Mouse (Mus musculus) layer of hippocampus, postnatal 36 days (tissue): ENCODE data around the gene Efna1. TPM values are rescaled to one million over a fixed set of nuclear protein-coding genes. Genes with fewer than 3 reads are reported as not detected.
A peak's percentile ranks its signal among the peaks of the same experiment; 100 is the strongest.

Source experiments
- DNase-seq, 2 experiments: peaks; one replicate each; pipeline ENCODE4 v3.0.0; 2022
- total RNA-seq, 2 experiments: library from RNA; stranded (reverse); gene quantifications; 2 replicates each; pipeline ENCODE4 v1.2.3; 2021

The Efna1 gene
- total RNA-seq, 2 experiments from 2014 or later = 8.8 to 9.9 TPM

DNA sequence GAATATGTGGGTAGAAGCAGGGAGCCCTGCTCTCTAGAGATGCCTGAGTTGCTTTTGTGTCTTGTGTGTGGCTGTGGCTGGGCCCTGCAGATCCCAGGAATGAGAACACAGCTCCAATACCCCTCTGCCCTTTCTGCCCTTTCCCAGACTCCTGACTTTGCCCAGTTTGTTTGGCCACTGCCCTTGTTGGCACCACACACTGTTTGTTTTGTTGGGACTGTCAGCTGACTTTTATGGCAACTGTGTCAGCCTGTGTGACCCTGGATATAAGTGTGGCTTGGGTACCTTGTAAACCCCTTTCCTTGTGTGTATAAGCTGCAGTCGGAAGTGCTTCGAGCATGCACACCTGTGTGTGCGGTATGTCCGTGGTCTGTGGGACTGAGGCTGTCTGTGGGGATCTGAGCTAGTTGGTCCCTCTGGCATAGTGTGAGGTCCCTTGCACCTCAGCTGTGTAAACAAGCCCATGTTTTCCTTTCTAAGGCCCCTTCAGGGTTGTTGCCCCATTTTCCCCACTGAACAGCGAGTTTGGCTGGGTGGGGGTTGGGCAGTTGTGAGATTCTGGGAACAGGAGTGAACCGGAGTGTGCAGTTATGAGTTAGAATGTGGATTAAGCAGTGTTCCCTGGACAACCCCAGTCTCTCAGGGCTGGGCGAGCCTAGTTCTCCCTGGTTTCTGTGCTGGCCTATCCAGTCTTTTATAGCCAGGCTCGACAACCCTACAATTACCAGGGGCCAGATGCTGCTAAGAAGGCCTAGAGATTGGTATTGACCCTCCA, 24.8 kb upstream of the Efna1 start:
- DNase-seq = no peak

DNA sequence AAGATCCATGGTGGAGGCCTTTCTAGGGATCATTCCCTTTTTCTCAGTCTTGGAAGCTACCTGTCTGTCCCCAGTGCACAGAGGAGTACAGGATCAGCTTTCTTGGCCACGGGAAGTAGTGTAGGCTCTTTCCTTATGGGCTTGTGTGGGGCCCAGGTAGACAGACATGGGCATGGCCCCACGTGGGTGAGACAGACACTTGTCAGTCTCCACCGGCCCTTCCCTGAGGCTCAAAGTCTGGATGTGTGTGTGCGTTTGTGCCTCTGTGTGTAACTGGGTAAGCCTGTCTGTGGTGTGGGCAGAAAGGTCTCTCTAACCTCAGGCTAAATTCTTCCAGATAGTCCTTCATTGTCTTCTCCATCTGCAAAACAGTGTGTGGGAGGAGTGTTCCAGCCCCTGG, 24.2 kb upstream of the Efna1 start:
- DNase-seq = no peak

DNA sequence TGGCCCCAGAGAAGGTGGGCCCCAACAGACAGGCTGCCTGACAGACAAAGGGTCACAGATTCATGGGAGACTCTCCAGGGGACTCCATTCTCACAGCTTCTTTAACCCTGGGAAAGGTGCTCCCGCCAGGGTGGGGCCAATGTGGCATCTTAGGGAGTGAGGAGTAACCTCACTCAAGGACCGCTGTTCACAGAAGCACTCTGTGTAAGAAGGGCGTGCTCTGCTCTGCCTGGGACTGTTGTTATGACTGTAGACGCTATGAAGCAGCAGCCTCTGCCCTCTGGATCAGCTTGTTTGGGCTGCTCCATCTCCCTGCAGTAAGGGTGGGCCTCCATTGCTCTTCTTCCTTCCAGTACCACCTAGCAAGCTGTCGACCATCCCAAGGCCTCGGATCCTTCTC, 23.5 kb upstream of the Efna1 start:
- DNase-seq = no peak

DNA sequence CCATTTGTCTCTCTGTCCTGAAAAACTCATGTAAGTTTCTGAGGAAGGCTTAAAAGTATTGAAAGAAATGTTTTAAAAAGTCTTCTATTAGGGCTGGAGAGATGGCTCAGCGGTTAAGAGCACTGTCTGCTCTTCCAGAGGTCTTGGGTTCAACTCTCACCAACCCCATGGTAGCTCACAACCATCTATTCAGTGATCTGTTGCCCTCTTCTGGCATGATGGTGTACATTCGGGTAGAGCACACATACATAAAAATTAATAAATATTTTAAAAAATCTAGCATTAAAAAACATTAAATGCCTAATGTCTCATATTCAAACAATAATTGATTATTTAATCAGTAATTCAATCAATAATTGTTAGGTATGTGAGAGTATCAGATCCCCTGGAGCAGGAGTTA, 19.6 kb upstream of the Efna1 start:
- no peak for DNase-seq

DNA sequence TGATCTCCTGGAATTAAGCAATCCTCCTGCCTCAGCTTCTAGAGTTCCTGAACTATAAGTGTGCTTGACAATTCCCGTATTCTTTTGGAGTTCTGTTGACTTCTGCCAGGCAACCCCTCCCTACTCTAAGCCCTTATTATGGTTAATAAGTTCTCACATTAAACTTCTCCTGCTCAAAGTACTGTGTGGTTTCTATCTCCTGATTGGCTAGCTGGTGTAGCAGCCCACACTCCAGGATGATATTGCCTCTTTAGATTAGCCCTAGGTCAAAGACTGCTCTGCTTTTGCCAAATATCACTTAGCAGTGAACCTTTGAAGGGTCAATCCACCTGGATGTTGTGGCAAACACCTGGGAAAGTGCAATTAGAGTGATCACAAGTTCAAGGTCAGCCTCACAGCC, 19.1 kb upstream of the Efna1 start:
- DNase-seq = no peak

DNA sequence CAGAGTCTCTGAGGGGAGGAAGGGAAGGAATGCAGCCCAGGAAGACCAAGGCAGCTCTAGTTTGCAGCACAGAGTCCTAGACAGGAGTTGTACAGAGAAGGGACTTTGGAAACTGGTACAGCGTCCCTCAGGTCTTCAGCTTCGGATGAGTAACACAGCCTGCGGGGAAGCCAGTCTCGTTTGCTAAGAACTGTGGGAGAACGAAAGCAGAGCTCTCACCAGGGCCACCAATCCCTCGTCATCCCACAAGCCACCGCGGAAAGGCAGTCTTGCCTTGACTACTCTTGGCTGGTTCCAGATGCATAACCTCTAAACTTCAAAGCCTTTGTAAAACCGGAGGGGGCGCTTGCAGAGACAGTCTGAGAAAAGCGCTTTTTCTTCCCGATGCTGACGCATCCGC, 18.6 kb upstream of the Efna1 start:
- no peak for DNase-seq

DNA sequence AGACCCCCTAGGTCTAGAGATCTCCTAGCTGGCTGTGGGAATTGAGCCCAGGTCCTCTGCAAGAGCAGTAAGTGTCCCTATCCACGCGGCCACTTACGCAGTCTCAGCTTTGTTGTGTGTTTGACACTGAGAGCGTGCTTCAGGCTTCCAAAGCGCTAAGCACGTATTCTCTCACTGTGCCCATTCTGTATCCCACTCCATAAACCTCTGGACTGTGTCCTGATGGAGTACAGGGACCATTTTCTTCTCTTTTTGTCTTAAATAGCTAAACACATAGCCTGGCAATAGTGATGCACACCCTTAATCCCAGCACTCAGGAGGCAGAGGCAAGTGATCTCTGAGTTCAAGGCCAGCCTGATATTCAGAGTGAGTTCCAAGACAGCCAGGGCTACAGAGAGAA, 18.0 kb upstream of the Efna1 start:
- no peak for DNase-seq

DNA sequence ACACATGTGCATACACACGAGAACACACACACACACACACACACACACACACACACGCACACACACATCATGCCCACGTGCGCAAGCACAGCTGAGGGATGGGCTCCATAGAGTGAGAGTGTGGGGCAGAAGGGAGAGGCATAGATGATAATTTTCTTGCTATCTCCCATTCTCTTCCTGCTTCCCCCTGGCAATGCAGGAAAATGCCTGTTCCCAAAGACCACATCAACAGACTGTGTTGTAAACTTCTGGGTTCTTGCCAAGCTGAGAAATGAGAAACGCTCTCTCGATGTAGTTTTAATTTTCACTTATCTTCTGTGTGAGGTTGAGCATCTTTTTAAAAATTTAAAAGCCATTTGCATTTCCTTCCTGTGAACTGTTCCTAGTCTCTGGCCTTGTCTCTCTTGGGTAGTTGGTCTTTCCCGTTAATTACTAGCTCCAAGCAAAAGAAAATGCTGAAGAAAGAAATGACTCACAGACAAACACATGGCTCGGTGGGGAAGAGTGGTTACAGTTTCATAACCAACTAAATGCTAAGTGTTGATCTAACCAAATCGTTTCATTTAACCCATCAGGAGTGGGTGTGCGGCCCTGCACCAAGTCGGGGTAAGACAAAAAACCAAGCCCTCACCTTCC, 15.9 kb upstream of the Efna1 start:
- no peak for DNase-seq

DNA sequence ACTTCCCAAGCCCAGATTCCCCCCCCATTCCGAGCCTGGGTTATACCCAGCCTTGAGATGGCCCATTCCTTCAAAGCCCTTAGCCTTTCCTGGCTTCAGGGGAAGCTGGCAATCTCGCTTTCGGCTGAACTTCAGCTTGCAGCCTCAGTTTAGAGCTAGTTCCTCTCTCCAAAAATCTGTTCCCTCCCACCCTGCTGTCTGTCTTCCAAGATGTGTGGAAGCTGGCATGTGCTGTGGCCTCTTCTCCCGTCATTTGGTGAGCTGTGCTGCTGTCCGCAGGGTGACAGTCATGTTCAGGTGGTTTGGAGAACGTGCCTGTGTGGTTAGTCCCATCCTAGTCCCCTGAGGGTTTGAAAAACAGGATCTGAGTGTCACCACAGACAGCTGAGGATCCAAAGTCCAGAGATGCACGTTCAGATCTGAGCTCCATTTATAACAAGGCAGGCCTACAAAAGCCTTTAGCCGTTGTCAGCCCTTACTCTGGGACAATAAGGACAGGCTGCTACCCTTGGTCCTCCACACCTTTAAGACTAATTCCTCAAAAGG, 14.8 kb upstream of the Efna1 start:
- DNase-seq = peak in 1 of 2 experiments; percentile 50

DNA sequence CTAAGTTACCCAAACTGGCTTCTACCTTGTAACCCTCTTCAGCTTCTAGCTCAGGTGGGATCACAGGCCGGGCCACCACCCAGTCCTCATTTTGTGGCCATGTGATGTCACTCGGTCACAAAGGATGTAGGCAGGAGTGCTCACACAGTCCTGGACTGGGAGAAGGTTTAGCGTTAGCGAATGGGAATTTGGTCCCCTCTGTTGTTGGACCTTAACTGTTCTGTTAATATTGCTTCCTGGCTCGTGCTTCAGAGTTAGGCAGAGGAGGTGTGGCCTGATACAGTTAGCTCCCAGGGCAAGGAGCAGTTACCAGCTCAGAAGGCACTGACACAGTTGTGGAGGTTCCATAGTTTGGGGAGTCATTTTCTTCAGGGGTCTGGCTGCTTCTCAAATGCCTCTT, 13.3 kb upstream of the Efna1 start:
- no peak for DNase-seq

DNA sequence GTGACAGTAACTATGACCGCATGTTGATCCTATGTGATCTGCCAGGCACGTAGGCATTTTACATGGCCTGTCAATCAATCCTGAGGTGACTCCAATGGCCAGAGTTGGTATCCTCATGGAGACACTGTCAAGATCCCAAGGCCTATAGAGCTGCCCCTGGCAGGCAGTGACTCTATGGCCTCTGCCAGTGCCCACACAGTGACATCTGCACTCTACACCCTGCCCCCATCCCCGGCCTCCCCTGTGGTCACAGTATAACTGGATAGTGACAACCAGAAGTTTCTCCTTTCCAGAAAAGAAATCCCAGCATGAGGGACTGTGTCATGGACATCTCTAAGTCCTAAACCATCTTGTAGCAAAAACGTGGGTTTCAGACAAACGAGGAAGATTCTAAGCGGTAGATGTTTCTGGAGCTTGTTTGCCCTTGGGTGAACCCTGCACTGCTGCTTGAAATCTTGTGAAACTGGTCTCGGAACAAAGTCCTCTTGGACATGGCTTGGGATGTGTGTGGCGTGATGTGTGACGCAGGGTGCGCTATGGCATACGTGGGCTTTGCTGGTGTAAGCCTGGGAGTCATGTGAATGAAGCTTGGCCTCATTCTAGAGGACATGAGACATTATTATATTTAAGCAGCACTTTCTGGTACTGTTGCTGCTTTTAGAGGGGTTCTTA, 12.4 kb upstream of the Efna1 start:
- no peak for DNase-seq

DNA sequence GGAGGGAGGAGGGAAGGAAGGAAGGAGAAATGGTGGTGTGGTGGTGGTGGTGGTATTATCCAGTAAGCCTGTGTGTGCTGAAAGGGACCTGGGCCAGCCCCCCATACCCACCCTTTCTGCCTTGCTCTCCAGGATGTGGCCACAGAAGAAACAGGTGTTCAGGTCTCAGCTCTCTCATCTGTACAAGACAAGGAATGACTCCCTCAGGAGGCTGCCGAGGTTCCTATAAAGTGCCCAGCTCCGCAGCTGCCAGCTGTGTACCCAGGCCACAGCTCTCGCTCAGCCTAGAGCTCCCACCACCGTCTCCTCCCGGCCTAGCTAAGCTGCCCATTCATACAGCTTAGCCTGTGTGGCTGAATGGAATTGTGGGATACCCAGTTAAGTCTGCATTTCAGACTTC, 11.4 kb upstream of the Efna1 start:
- DNase-seq = no peak

DNA sequence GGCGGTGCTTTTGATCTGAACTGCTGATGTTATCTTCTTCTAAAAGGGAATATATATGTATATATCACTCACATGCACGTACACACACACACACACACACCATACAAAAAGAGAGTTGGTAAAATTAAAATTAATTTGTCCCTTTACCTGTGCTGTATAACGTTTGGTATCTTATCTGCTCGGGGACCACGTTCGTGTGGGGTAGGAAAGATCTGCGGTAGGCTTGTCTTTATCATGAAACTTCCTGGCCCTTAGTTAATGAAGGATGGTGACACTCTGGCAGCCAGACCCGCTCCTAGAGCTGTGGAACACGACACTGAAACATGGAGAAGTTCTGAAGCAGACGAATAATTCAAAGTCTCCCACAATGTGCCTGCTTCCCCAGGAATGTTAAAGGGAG, 10.9 kb upstream of the Efna1 start:
- no peak for DNase-seq

DNA sequence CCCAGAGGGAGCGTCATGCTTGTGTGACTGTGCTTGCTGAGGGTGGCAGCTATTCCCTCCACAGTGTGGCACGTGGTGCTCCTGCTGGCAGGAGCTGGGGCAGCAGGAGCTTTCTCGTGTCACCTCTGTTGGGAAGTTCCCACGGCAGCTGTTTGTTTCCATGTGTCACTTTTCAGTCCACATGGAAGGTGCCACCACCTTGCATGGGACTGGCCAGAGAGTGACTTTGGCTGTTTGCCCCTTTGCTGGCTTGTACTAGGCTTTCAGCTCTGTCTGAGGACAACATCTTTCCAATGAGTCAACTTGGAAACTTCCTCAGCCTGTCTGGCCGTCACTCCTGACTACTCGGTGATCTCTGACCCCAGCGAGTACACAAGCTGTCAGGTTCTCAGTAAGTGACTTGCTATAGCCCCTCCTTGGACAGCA, 7.6 kb upstream of the Efna1 start:
- DNase-seq = no peak

DNA sequence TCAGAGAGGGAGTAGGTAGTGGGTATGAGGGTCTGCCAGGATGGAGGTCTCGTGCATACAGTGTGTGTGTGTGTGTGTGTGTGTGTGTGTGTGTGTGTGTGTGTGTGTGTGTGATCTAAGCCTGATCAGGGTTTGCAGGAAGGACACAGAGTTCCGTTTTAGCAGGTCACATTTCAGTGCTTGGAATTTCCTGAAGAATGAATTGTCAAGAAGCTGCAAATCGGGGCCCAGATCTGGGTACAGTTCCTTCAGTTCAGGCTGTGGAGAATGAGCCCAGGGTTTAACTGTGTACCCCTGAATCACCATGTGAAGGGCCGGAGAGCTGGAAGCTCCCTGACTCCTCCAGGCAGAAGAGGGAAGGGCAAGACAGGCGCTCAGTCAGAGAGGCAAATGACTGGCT, 6.3 kb upstream of the Efna1 start:
- DNase-seq = no peak

DNA sequence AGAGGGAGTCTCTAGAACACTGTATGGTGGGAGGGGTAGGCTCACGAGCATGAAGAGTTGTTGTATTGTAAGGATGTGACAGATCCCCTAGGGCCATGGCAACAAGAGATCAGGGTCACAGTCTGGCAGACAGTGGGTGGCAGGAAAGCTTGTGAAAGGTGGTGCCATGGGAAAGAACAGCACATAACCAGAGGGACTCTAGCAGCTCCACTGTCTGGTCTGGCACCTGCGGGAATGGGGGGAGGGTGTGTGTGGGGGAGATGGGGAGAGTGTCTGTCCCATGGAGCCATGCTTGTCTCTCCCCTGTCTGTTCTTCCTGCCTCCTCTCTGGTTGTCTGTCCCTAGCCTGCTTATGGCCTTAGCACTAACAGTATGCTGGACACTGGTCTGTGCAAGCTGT, 4.6 kb upstream of the Efna1 start:
- no peak for DNase-seq

DNA sequence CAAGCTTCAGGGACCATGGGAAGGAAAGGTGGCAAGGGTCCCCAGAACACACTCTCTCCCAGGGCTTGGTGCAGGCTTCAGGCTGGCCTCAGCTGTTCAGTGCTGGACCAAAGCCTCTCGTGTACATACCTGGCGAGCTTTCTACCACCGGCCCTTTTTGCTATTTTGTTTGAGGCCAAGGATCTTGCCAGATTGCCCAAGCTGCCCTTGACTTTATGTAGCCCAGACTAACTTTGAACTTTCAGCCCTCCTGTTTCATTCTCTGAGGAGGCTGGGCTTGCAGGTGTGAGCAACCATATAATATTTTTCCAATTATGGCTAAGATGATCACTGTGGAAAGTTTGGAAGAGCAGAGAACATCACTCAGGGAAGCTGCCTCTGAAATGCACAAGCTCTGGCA, 3.3 kb upstream of the Efna1 start:
- DNase-seq = no peak

DNA sequence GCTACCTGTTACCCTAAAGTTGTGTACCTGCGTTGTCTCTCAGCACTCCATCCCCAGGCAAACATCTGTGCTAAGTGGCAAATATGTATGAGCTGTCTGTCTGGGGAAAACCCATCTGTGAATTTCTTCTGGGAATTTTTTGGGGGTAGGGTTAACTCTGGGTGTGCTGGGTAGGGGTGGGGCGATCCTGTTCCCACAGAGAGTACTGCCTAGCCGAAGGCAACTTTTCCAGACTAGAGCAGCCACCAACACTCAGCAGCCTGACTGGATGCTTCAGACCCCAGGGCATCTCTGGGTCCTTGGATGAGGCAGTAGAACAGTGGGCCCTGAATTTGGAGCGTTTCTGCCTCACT, 1.3 kb upstream of the Efna1 start:
- DNase-seq = no peak

DNA sequence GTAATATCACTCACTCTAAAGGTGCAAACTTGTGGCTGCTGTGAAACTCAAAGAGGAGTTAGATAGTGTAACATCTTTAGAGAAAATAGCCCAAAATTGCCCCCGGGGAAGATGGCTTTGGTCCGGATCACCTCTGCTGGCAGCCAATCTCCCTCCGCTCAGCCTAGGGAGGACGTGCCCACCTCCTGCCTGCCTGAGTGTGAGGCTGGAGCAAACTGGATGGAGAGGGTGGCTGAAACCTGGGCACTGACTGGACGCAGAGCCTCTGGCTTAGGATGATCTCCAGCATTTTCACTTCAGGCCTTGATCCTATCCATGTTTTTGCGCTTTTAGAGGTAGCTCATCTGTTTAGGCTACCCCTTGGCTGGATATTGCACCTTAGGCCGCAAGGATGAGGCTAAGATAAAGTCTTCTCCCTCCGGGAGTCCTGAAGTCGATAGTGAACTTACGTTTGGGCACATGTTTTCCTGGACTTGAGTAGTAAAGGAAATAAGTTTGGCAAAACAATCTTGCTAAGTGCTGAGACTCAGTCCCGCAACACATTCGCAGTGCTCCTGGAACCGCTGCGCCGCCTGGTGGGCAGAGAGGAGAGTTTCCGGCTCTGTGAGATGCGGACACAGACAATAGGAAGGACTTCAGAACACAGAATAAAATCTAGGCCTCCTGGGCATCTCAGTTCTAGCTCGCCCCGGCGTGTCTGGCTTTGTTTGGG, 793 bp upstream of the Efna1 start:
- peak; percentile 73 to 76 for DNase-seq

DNA sequence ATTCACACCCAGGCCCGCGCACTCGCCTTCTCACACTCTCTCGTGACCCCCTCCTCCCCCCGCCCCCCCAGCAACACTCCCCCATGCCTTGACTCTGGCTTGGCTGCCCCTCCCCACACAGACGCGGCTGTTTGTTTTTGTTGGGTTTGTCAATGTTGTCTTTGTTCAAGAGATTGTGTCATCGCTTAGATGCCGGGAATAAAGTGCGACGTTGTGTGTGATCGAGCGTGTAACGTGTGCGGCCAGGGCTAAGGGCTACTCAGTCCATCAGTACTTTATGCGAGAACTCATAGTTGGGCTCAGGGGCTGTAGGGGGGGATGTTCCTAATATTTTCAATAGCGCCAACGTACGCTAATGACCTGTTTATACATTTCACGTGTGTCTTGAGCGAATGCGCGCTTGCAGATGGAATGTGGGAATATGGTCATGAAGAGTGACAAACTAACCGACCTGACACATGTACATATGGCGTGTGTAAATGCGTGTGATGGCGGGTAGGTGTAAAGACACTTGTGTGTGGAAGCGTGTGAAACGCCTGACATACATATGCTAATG, 814 bp downstream of the Efna1 start:
- DNase-seq = no peak

DNA sequence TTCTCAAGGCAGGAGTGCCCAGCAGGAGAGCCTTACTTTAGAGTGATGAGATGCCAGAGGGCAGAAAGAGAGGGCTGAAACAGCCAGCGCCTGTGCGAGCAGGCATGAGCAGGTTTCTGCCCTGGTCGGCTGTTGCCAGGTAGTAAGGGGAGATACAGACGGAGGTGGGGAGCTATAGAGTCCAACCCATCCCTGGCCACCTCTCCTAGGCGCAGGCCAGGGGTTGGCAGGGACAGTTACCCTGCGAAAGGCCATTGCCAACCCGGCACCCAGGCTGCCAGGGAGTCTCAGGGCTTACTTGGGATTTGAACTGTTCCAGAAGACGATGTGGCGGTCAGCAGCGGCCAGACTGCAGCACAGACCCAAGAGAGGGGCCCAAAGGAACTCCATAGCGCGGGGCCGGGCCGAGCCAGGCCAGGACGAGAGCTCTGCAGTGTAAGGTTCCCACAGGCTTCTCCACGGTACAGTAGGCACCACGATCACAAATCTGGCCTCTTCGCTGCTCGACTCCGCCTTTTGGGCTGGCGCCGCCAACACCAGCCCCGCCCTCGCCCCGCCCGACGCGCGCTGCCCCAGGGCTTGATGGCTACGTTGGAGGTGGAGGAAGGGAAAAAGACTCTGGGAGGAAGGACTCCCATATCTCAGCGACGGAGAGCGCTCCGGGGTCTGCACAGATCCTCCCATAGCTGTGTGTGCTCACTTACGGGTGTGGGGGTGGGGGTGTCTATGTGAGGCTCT, 1.6 kb downstream of the Efna1 start:
- DNase-seq = peak; percentile 85 to 86

DNA sequence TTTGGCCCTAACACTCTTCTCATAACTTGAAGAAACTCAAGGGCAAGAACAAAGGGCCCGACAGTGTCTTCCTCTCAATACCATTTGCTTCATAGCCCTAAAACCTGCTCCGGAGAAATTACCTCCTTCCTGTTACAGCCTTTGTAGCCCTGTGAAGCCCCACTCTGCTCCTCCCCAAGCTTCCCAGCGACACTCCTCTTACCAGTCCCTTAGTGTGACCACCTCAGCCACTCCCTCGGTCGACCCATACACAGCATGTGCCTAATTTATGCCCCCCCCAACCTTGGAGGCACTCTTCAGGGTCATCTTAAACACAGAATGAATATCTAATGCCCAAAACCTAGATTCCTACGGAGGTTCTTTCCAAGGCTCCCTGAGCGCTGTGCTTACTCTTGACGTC, 2.3 kb downstream of the Efna1 start:
- no peak for DNase-seq
